Mouse (Mus musculus) left cerebral cortex, adult 18-20 months (tissue): ENCODE results near the gene Ttc23l. TPM values are rescaled to one million over a fixed set of nuclear protein-coding genes. Genes with fewer than 3 reads are reported as not detected.
"Not testable (repeated sequence)": the region's sequence is repeated elsewhere in the genome, so short reads cannot be mapped to it uniquely, and the experiment has no call there.

Source experiments
- DNase-seq, 2 experiments: peaks; one replicate each; pipeline ENCODE4 v3.0.0; 2021 to 2022; ENCODE audit warnings: low spot score in 2 of 2, mixed read lengths in 1 of 2
- long read RNA-seq, 2 experiments: library from polyadenylated mRNA; stranded (forward); transcript quantifications; one replicate each; pipeline ENCODE4 v2.0.0; 2021
- total RNA-seq, 2 experiments: library from RNA; stranded (reverse); gene quantifications; 2 replicates each; pipeline ENCODE4 v1.2.3; 2021

Ttc23l gene
- total RNA-seq: not detected
- long read RNA-seq, experiment 1: 0 reads
- long read RNA-seq, experiment 2: 0 reads

DNA sequence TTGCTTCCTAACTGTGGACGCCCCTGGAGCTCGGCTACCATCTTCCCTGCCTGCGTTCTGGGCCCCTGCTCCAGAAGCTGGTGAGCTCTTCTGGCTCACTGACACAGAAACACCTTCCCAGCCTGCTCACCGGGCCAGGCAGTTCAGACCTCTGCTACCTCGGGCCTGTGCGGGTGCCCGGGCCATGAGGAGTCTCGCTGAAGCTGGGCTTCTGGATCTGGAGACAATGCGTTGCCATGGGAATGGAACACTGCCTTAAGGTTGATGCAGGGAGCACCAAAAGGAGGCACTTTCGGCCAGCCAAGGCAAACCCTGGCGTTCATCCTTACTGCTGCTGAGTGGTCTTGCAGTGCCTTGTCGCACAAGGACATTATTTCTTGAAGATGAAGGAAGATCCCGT is at the start of gene Ttc23l:
Gene Ttc23l (minus strand): TSS at position 204 of the 400 bp plus-strand sequence.
- no peak for DNase-seq

GRCm38 (mm10) chr15:10599413-10599812 is 40.9 kb upstream of the Ttc23l start:
- no peak for DNase-seq

- DNase-seq: no peak
Observed at GRCm38 (mm10) chr15:10598259-10599225, 40.1 kb upstream of the Ttc23l start.

DNA sequence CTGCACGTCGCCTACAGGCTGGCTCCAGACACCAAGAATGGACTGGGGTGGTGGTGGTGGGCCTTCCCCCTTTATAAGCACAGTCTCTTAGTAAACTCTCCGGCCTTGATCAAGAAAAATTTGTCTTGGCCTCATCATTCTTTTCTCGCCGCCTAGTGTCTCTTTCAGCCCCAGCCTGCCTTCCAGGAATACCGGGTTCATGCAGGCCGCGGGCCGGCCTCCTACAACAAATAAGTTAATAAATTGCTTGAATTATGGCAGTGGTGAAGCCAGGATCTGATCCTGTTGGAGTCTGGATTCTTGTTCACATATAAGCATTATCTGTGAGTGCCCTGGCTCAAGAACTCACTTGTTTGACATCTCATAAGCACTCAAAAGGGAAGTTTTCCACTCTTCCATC is 38.4 kb upstream of the Ttc23l start:
- no peak for DNase-seq

DNA sequence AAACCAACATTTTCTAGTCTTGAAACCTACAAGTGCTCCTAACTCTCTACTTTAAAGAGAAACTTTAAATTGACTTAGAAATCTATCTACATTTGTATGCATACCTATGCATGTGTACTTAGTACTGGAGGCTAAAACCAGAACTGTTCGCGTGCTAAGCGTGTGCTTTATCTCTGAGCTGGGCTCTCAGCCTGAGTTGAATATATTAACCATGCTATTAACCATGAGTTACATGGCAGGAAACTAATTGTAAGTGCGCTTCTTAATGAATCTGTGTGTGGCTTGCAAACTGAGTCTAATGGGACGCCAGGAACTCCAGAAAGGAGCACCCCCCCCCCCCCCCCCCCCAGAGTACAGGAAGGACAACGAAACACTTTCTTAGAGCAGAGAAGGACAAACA is 36.9 kb upstream of the Ttc23l start:
- DNase-seq: no peak

DNA sequence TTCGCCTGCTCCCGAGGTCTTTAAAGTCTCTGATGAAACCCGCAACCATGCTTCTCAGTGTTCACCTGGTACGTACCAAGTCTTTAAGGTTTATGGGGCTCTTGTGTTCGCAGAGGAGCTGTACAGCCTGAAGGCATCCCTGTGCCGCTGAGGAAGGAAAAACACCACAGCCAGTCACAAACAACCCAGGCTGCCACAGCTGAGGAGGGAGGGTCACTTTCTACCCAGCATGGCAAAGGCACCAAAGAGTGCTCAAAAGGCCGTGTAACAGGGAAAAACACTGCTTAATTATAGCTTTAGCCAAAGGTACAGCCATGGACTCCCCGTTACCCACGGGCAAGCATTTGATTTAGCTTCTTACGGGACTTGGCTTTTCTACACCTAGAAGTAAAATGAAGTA is 36.4 kb upstream of the Ttc23l start:
- DNase-seq: no peak

- no peak for DNase-seq
Observed at GRCm38 (mm10) chr15:10593094-10593493, 34.6 kb upstream of the Ttc23l start.

GRCm38 (mm10) chr15:10586565-10586964 is 28.1 kb upstream of the Ttc23l start:
- DNase-seq: no peak

DNA sequence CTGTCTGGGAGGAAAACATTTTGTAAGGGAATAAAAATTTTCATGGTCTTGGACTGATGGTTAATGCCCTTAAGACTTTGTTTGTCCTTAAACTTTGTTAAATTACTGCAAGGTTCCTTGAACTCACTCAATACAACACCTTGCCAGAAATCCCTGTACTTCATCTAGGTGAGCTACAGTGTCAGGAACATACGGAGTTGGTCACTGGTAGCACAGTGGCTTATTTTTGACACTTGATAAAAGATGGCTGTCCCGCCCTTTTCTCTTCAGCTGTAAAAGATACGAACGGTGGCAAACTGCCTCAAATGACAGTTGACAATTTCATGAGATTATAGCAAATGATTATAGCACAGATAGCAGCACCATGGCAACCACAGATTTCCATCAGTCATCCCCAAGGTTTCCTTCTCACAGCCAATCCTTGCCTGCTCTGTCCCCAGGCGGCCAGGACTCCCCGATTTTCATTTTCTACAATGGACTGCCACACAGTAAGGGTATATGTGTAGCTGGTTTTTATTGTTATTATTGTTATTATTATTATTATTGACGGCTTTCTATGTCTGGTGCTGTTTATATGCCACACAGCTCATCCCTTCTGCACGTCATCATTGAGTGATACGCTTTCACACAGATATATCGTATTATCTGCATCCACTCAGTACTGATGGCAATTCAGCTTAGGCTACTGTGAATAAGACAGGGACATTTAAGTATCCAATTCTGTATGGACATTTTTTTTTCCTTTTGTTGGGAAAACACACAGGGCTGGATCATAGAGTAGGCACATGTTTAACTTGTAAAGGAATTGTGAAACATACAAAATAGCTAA is 26.1 kb upstream of the Ttc23l start:
- DNase-seq: no peak

- no peak for DNase-seq
Observed at GRCm38 (mm10) chr15:10583408-10583807, 24.9 kb upstream of the Ttc23l start.

GRCm38 (mm10) chr15:10579159-10579558 is 20.7 kb upstream of the Ttc23l start:
- no peak for DNase-seq

GRCm38 (mm10) chr15:10566486-10566885 is 8.0 kb upstream of the Ttc23l start:
- no peak for DNase-seq

DNA sequence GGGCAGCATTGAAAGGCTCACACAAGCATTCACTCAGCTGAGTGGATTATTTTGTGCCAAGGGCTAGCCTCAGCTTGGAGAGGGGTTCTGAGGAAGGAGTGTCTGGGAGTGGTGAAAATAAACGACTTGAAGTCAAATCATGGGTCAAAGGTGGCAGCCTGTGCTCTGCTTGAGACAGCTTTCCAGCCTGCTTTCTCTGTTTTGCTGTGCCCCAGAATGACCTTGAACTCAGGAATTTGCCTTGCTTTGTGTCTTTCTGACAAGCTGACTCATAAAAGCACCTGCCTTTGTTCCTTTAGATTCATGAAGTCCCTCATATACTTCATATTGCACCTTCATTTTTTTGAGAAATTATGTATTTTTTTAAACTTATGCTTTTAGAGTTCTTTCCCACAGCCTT is 5.7 kb upstream of the Ttc23l start:
- no peak for DNase-seq

GRCm38 (mm10) chr15:10562281-10562680 is 3.8 kb upstream of the Ttc23l start:
- no peak for DNase-seq

GRCm38 (mm10) chr15:10560005-10560404 is 1.5 kb upstream of the Ttc23l start:
- no peak for DNase-seq

DNA sequence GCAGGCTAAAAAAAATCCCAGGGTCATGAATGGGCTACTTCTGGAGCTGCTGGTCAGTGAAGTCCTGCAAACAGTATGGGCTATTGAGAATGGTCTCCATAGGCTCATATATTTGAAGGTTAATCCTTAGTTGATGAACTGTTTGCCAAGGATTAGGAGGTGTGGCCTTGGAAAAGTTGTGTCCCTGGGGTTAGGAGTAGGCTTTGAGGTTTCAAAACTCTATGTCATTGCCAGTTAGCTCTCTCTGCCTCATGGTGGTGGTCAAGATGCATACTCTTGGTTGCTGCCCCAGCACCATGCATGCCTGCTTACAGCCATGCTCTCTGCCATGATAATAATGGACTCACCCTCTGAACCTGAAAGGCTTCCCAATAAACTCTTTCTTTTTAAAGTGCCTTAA is 4.1 kb downstream of the Ttc23l start:
- no peak for DNase-seq

DNA sequence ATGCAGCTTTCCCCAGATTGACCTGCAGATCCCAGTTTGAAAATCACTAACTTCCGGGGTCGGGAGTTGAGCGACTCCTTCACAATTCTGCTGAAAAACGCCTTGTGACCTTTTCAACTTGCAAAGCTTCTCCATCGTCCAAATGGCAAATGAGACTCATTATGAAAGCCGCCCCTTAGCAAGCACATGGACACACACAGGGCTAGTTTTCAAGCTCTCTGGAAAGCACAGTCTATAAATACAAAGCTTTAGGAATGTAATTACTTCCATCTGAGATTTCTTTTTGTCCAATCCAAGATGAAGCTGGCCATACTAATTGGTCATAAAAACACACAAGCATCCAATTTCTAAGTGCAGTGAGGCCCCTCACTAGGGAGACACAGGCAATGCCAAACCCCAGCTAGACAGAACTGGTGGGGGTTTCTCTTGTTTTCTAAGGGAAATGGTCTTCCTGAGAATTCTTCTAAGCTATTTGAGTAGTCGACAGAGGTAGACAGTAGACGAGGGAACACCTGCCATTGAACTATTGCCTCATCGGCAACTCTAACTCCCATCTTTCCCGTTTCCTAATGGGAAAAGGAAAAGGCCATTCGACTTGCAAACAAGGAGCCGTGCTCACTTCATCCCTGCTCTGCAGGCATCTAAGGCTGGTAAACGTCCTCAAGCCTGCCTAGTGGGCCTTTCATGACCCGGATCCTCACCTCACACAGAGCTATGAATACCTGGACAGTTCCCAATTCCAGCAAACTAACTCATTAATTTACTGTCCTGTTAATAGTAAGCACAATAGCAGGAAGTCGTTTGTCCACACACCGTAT is 18.0 kb downstream of the Ttc23l start:
- no peak for DNase-seq

GRCm38 (mm10) chr15:10535969-10536368 is 22.5 kb downstream of the Ttc23l start:
- DNase-seq: no peak

- DNase-seq: no peak
Observed at GRCm38 (mm10) chr15:10534591-10534990, 23.9 kb downstream of the Ttc23l start.

DNA sequence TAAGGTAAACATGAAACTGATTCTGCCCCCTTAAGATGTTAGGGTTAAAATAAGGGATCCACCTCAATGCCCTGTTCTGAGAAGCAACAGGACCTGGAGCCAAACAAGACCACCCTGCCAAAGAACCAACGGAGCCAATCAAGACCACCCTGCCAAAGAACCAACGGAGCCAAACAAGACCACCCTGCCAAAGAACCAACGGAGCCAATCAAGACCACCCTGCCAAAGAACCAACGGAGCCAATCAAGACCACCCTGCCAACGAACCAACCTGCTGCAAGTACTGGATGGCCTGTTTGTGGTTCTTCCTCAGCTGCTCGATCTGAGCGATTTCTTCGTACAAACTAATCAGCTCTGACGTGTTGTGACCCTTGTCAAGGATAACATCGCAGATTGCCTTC is 25.1 kb downstream of the Ttc23l start:
- not testable (repeated sequence) for DNase-seq

DNA sequence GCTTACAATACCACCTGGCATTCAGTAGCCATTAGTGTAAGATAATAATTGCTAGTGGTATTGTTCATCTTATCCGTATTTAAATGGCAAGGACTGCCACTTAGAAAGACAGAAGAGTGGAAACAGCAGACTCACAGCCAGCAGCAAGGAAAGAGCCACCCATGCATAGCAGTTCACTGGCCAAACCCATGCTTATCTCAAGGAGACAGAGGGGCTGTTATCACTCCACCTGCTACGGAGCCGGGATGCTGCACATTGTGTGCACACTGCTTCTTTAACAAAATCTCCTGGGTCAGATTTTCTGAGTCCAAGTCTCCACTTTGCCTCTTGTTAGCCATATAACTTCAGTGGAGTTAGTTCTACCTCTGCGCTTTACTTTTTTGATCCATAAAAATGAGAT is 27.1 kb downstream of the Ttc23l start:
- DNase-seq: no peak
